Mouse (Mus musculus): ENCODE data around the gene Gja8. TPM values are rescaled to one million over a fixed set of nuclear protein-coding genes. Genes with fewer than 3 reads are reported as not detected.

Gene Gja8
- polyA plus RNA-seq, 2 experiments, result not detected

DNA sequence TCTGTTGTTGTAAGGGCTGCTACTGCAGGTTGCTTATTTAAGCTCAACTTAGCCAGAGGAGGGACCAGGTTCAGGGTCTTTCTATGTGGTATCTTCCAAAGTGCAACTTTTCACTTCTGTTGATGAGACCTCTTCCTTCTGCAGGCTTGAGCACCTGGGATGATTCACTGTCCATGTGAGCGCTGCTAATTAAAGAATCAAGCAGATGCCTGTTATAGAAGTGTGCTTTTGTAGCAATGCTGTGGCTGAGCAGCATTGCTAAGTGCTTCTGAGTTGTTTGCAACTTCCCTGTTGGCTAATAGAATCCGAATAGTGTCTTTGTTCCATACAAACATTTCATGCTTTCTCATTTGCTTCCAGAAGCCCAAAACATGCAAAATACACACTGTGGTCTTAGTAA, 55.5 kb downstream of the Gja8 start:
- 82% methylated on average over 2 of the region's 2 CpGs for WGBS
- Histone ChIP-seq H3K9ac (ENCODE audit: low read depth, low read length, severe bottlenecking) (no peak overlapping the region), H3K4me3 (replicated peaks; ENCODE audit: low read length) (no peak overlapping the region), H3K27me3 (ENCODE audit: control insufficient read depth, insufficient read depth, low read length) (no peaks in the 10 kb centered on the region), H3K27ac (replicated peaks; ENCODE audit: low read depth, low read length) (no peak overlapping the region), H3K9me3 (ENCODE audit: control insufficient read depth, low read length) (no peaks in the 10 kb centered on the region), H3K4me2 (replicated peaks; ENCODE audit: low read depth, low read length, severe bottlenecking) (no peak overlapping the region), H3K36me3 (ENCODE audit: control insufficient read depth, insufficient read depth, low read length) (peaks cover 62% of the 10 kb centered on the region), H3K4me1 (ENCODE audit: control insufficient read depth, insufficient read depth, low read length) (no peaks in the 10 kb centered on the region)
- DNase-seq (ENCODE audit: low spot score) (no peak), ATAC-seq (ENCODE audit: low FRiP score, low read depth) (no peak)
- TF ChIP-seq POLR2A (IDR thresholded peaks at IDR 0.05; ENCODE audit: borderline replicate concordance, extremely low read depth, insufficient read depth, insufficient read length), result no peak

DNA sequence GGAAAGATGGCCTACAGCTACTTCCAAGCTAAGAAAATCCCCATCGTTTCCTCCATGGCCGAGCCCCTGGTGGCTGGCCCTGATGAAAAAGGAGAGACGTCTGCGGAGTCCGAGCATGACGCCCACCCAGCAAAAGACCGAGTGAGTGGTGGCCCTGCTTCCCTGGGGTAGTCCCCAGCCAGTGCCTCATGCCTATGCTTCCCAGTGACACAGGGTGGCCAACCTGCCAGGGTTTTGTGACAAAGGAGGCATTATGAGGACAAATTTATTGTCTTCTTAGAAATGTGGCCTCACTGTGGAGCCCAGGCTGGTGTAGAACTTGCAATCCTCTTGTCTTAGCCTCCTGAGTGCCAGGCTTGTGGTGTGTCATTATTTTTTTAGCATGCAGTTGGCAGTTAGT, 56.7 kb downstream of the Gja8 start:
- DNase-seq (ENCODE audit: low spot score), result no peak
- peaks cover 53% of the 10 kb centered on the region for H3K36me3 ChIP-seq (ENCODE audit: control insufficient read depth, insufficient read depth, low read length)
- no peak for ATAC-seq (ENCODE audit: low FRiP score, low read depth)
- TF ChIP-seq POLR2A (IDR thresholded peaks at IDR 0.05; ENCODE audit: borderline replicate concordance, extremely low read depth, insufficient read depth, insufficient read length), result no peak
- no peak overlapping the region for H3K4me2 ChIP-seq (replicated peaks; ENCODE audit: low read depth, low read length, severe bottlenecking)
- no peak overlapping the region for H3K4me3 ChIP-seq (replicated peaks; ENCODE audit: low read length)
- H3K27me3 ChIP-seq (ENCODE audit: control insufficient read depth, insufficient read depth, low read length), result no peaks in the 10 kb centered on the region
- no peak overlapping the region for H3K27ac ChIP-seq (replicated peaks; ENCODE audit: low read depth, low read length)
- no peak overlapping the region for H3K9ac ChIP-seq (ENCODE audit: low read depth, low read length, severe bottlenecking)
- no peaks in the 10 kb centered on the region for H3K4me1 ChIP-seq (ENCODE audit: control insufficient read depth, insufficient read depth, low read length)
- H3K9me3 ChIP-seq (ENCODE audit: control insufficient read depth, low read length), result no peaks in the 10 kb centered on the region
- 90% methylated on average over 7 of the region's 7 CpGs for WGBS

- DNase-seq (ENCODE audit: low spot score) (no peak), ATAC-seq (ENCODE audit: low FRiP score, low read depth) (no peak)
- no peak for TF ChIP-seq POLR2A (IDR thresholded peaks at IDR 0.05; ENCODE audit: borderline replicate concordance, extremely low read depth, insufficient read depth, insufficient read length)
- H3K4me3 ChIP-seq (replicated peaks; ENCODE audit: low read length), result no peak overlapping the region
- no peaks in the 10 kb centered on the region for H3K9me3 ChIP-seq (ENCODE audit: control insufficient read depth, low read length)
- H3K4me2 ChIP-seq (replicated peaks; ENCODE audit: low read depth, low read length, severe bottlenecking), result no peak overlapping the region
- 93% methylated on average over 8 of the region's 8 CpGs for WGBS
- no peaks in the 10 kb centered on the region for H3K4me1 ChIP-seq (ENCODE audit: control insufficient read depth, insufficient read depth, low read length)
- H3K27ac ChIP-seq (replicated peaks; ENCODE audit: low read depth, low read length), result no peak overlapping the region
- no peak overlapping the region for H3K9ac ChIP-seq (ENCODE audit: low read depth, low read length, severe bottlenecking)
- peaks cover 49% of the 10 kb centered on the region for H3K36me3 ChIP-seq (ENCODE audit: control insufficient read depth, insufficient read depth, low read length)
- no peaks in the 10 kb centered on the region for H3K27me3 ChIP-seq (ENCODE audit: control insufficient read depth, insufficient read depth, low read length)
Observed at GRCm38 (mm10) chr3:96868566-96868965, 57.3 kb downstream of the Gja8 start.

- WGBS, result 87% methylated on average over 3 of the region's 3 CpGs
- H3K4me2 ChIP-seq (replicated peaks; ENCODE audit: low read depth, low read length, severe bottlenecking), result no peak overlapping the region
- no peak for ATAC-seq (ENCODE audit: low FRiP score, low read depth)
- no peak overlapping the region for H3K4me3 ChIP-seq (replicated peaks; ENCODE audit: low read length)
- no peaks in the 10 kb centered on the region for H3K4me1 ChIP-seq (ENCODE audit: control insufficient read depth, insufficient read depth, low read length)
- H3K9ac ChIP-seq (ENCODE audit: low read depth, low read length, severe bottlenecking), result no peak overlapping the region
- no peaks in the 10 kb centered on the region for H3K9me3 ChIP-seq (ENCODE audit: control insufficient read depth, low read length)
- no peak for TF ChIP-seq POLR2A (IDR thresholded peaks at IDR 0.05; ENCODE audit: borderline replicate concordance, extremely low read depth, insufficient read depth, insufficient read length)
- H3K27ac ChIP-seq (replicated peaks; ENCODE audit: low read depth, low read length), result no peak overlapping the region
- peaks cover 42% of the 10 kb centered on the region for H3K36me3 ChIP-seq (ENCODE audit: control insufficient read depth, insufficient read depth, low read length)
- no peak for DNase-seq (ENCODE audit: low spot score)
- no peaks in the 10 kb centered on the region for H3K27me3 ChIP-seq (ENCODE audit: control insufficient read depth, insufficient read depth, low read length)
Observed at GRCm38 (mm10) chr3:96867863-96868262, 58.0 kb downstream of the Gja8 start.

Other genes starting within 250 kb of the Gja8 start
- gene Pias3, start 229.6 kb downstream of the Gja8 start, polyA plus RNA-seq (2012; rRNA removed), result 100 and 112 TPM in 2 replicates
- gene Pias3, start 229.6 kb downstream of the Gja8 start, polyA plus RNA-seq (2014; fragmentation: Nextera tagmentation; extraction: Ambion mirVana), result 52.2 and 53.4 TPM in 2 replicates
- gene Nudt17, start 217.5 kb downstream of the Gja8 start, polyA plus RNA-seq (2012; rRNA removed), result 8.3 and 9.8 TPM in 2 replicates
- gene Nudt17, start 217.5 kb downstream of the Gja8 start, polyA plus RNA-seq (2014; fragmentation: Nextera tagmentation; extraction: Ambion mirVana), result 13.5 and 14.6 TPM in 2 replicates
- 40.5 and 41.0 TPM in 2 replicates for gene Polr3c, start 198.4 kb downstream of the Gja8 start, polyA plus RNA-seq (2012; rRNA removed)
- gene Polr3c, start 198.4 kb downstream of the Gja8 start, polyA plus RNA-seq (2014; fragmentation: Nextera tagmentation; extraction: Ambion mirVana), result 23.3 and 26.3 TPM in 2 replicates
- gene Rnf115, start 198.4 kb downstream of the Gja8 start, polyA plus RNA-seq (2012; rRNA removed), result 24.4 and 27.1 TPM in 2 replicates
- gene Rnf115, start 198.4 kb downstream of the Gja8 start, polyA plus RNA-seq (2014; fragmentation: Nextera tagmentation; extraction: Ambion mirVana), result 46.1 and 46.4 TPM in 2 replicates
- gene Pdzk1, start 96.7 kb downstream of the Gja8 start, polyA plus RNA-seq (2012; rRNA removed), result 0.12 and 0.24 TPM in 2 replicates
- gene Pdzk1, start 96.7 kb downstream of the Gja8 start, polyA plus RNA-seq (2014; fragmentation: Nextera tagmentation; extraction: Ambion mirVana), result not detected in 2 replicates
- 0.09 TPM in 1 of 2 replicates, not detected in the other for gene Cd160, start 96.7 kb downstream of the Gja8 start, polyA plus RNA-seq (2012; rRNA removed)
- gene Cd160, start 96.7 kb downstream of the Gja8 start, polyA plus RNA-seq (2014; fragmentation: Nextera tagmentation; extraction: Ambion mirVana), result 0.15 and 0.23 TPM in 2 replicates
- 25.7 and 28.5 TPM in 2 replicates for gene Gja5, start 21.3 kb downstream of the Gja8 start, polyA plus RNA-seq (2012; rRNA removed)
- gene Gja5, start 21.3 kb downstream of the Gja8 start, polyA plus RNA-seq (2014; fragmentation: Nextera tagmentation; extraction: Ambion mirVana), result 8.5 and 10.3 TPM in 2 replicates
- gene Gpr89, start 20.7 kb downstream of the Gja8 start, polyA plus RNA-seq (2012; rRNA removed), result 15.8 and 16.6 TPM in 2 replicates
- gene Gpr89, start 20.7 kb downstream of the Gja8 start, polyA plus RNA-seq (2014; fragmentation: Nextera tagmentation; extraction: Ambion mirVana), result 40.2 and 43.5 TPM in 2 replicates
- gene Acp6, start 232.8 kb upstream of the Gja8 start, polyA plus RNA-seq (2012; rRNA removed), result 43.3 and 44.5 TPM in 2 replicates
- 38.8 and 39.5 TPM in 2 replicates for gene Acp6, start 232.8 kb upstream of the Gja8 start, polyA plus RNA-seq (2014; fragmentation: Nextera tagmentation; extraction: Ambion mirVana)